Mouse (Mus musculus) thymus, postnatal 4 days (tissue): ENCODE results near the gene Tmco1.

Experiments
- DNase-seq: peaks from one replicate; pipeline ENCODE4 v3.0.0; 2021

Tmco1 gene

DNA sequence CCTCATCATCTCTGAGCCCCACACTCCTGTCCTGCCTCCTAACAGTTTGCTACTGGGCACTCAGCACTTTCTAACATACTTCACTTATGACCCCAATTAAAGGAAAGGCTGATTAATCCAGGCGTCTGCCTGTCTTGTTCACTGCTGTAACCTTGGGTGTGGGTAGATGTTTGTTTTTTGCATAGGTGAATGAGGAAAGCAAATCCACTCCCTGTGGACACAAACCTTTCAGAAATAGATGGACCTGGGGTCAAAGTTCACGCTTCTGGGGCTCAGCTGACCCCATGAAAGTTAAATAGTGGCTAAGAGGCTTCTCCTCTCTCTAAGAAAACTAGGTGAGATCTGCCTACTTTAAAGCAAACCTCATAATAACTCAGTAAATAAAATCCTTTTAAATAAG, 66.8 kb downstream of the Tmco1 start:
- DNase-seq = no peak

DNA sequence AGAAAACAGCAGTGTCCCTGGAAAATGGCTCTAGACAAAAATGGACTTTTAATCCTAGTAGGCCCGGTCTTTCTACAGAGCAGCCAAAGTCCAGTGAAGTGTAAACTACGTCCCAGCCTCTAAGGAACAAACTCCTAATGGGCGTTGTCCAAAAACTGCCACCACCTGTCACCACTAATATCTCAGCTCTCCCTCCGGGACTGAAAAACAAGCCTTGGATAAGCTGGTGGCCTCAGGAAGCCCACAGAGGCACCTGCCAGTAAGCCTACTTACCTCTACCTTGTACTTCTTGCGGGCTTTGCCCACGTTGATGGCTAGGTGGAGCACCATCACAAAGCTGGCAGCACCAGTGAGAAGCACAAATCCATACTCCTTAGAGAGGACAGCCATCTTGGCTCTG, 69.8 kb downstream of the Tmco1 start:
- DNase-seq = no peak

DNA sequence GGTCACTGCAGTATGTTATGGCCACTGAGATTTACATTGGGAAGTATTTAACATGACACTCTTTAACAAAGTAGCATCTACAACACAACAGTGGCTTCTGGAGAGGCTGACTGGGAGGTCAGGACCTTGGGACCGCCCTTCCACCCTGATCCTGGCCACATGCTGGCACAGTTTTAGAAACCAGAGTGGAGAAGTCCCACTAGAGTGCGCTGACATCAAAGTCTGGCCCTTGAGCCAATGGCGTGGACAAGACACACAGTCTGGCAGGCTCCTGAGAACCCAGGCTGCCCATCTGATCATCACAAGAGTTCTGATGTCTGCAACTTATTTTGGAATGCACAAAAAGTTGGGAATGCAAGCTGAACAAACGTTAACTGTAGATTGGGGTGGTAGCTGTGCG, 71.6 kb downstream of the Tmco1 start:
- no peak for DNase-seq

DNA sequence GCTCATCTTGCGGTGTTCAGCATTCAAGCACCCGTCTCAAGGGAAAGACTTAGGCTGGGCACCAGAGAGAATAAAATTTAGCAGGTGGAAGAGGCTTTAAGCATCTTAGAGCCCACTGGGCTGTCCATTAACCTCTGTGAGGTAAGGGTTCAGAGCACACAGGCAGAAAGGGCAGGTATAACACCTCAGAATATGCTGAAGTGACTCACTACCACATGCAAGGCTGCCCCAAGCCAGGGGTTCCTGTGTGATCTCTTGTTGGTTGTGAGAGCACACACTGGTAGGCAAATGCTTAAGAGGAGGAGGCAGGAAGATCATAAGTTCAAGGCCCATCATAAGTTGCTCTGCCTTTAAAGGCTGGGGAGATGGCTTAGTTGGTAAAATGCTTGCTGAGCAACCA, 72.0 kb downstream of the Tmco1 start:
- DNase-seq = no peak

DNA sequence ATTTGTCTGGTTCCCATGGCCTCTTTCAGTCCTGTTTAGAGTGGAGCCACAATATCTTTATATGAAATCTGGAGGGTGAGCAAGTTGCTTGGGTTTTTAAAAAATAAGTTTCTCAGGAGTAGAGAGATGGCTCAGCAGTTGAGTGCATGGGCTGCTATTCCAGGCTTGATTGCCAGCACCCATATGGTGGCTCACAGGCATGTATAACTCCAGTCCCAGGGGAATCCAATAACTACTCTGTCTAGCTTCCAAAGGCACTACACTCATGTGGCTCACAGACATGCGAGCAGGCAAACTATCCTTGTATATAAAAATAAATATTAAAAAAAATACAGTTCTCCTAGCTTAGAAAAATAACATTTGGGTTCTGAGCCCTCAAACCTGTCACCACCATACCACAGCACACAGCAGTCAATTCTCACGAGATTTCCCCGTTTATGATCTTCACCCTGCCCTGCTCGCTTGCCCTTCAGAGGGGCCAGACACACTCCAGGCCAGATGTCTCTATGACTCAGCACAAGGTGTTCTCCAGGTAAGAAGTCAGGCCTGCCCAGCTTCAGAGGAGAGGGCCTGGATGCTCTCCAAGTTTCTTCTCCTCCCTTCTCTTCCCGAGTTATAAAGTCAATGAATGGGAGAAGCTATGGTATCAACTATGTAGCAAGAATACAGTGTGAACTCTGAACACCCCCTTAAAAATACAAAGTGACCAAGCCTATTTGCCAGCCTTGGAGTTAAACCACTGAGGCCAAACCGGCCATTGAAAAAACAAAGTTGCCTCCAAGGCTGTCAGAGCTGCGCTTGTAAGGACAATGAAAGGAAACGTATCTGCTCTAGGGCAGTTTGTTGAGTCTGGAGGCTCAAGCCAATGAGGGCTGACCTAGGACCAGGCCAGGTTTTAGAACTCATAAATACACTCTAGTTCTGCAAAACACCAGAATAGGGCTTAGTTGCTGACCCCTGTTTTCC, 73.2 kb downstream of the Tmco1 start:
- no peak for DNase-seq

DNA sequence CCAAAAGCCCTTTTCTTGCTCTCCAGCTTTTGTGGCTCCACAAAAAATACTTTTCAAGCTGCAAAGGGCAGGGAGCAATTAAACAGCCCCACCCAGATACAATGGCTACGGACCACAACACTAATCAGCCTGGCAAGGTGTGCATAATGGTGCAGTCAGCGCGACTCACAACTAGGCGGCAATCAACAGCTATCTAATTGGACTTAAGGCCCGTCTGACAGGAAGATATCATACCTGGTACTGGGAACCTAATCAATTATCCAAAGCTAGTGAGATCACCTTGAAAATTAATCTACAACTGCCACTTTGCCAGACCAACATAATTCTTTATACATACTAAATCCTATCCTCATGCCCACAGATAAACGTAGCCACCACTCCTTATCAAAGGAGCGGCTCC, 74.1 kb downstream of the Tmco1 start:
- DNase-seq = no peak

DNA sequence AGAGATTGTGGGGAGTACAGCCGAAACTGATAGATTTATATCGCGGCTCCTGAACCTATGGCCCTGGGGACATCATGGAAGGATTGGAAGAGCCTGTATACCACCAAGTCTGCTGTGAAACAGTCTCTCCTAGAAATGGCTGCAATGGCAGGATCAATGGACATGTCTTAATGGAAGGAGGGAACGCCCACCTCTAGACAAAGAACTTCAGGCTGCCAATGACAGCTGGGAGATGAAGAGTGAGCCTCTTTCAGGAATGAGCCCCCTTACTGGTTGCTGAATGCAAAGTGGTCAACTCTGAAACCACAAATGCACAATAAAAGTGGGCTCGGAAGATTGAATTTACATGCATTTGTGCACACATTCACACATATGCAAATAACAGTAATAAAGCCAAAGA, 74.6 kb downstream of the Tmco1 start:
- no peak for DNase-seq

DNA sequence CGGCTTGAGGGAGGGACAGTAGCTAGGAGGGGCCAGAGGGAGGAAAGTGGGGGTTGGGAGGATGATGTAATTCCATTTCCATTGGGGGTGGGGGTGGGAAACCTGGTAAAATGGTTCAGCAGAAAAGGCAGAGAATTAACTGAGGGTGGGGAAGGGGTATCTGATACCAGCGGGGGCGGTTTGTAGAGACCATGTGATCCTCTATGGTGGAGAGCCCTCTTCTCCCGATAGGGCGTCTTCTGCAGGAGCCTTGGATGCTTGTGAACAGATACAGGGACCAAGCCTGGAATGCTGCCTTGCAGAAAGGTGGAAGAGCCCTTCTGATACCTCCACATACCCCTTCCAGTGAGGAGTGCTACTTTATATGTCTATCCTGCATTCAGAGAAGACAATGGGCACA, 75.0 kb downstream of the Tmco1 start:
- no peak for DNase-seq
